Mouse (Mus musculus) liver, embryonic 14.5 days (tissue): ENCODE measurements at regions not wholly inside any gene's neighbourhood (a gene's known extent, or its start where the extent isn't known, plus 50 kb on each side); places are given as distances from the start of the nearest gene placed in this dataset.

ENCODE experiments used
- CTCF ChIP-seq: IDR thresholded peaks from 2 replicates; pipeline ENCODE4 v1.5.1; 2016; ENCODE audit warnings: antibody characterized with exemption, low read depth, control low read depth
- EP300 ChIP-seq: IDR thresholded peaks from 2 replicates; pipeline ENCODE4 v1.6.1; 2016; ENCODE audit warnings: antibody characterized with exemption, low read depth

DNA sequence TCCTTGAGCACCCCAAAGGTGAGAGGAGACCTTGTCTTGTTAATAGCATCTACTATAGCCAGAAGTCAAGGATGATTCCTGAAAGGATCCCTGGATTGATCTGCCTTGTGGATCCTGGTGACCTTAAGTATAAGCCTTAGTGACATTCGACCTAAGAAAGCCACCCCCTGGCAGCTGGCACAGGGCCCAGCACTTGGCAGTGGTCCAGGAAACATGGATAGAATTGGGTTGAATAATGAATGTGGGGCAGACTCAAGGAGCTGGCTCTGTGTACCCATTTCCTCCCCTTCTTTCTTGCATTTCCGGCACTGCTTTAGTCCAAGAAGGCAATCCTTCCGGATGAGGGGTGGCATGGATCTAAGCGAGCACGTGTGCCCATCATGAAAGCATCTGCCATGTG, 149.0 kb downstream of the Irx5 start:
- TF ChIP-seq CTCF (no peak), EP300 (no peak)
